Mouse (Mus musculus) gastrocnemius, adult 18-20 months (tissue): ENCODE measurements around the gene Smtnl1. TPM values are rescaled to one million over a fixed set of nuclear protein-coding genes. Genes with fewer than 3 reads are reported as not detected.

Source experiments
- DNase-seq: peaks from one replicate; pipeline ENCODE4 v3.0.0; 2021; ENCODE audit warnings: low spot score
- total RNA-seq, 2 experiments: library from RNA; stranded (reverse); gene quantifications; 2 replicates each; pipeline ENCODE4 v1.2.3; 2021

The Smtnl1 gene
- total RNA-seq, 2 experiments from 2014 or later = 104 to 119 TPM

DNA sequence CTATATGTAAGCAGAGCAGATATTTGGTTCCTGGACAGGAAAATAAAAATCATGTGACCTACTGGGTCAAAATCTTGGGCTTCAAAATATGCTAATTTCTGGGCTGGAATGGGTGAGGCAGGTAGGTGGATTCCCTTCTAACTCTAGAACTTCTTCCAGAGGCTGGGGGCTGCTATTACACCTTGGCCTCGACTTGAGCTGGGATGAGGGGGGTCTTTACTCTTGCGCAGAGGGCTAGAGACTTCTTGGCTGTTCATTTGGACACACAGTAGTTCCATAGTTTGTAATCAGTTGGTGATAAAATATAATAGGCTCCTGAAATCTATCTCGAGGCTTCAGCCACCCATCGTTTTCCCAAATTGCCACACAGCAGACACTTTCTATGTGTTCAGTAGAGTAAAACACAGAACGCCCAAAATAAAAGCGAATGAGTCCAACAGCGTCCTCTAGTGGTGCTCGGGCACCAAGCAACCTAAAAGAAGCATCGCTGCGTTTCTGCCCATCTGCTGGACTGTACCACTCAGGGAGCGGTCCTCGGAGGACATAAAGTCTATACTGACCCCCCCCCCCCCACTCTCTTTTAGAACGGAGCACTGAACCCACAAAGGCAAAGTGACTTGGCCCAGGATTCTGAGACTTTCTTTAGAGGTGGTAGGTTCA is 24.5 kb downstream of the Smtnl1 start:
- peak; percentile 78 for DNase-seq

DNA sequence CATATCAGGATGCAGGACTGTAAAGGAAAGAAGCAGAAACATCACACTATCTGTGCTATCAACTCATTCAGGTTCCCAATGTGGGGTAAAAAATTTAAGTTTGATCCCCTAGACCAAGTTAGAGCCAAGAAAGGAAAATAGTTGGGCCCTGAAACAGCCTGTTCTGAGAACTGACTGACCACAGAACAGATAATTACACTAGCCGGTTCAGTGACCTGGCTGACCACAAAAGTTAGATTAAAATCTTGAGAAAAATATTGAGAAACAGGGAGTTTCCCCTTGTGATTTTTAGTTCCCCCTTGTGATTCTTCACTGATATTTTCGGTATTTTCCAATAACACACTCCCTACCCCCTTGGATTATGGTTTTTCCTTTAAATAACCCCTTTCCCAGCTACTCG is 28.6 kb downstream of the Smtnl1 start:
- DNase-seq = no peak

GRCm38 (mm10) chr2:84793154-84793553 is 29.3 kb downstream of the Smtnl1 start:
- DNase-seq = no peak

- DNase-seq = no peak
These were observed 29.9 kb downstream of the Smtnl1 start for GRCm38 (mm10) chr2:84792516-84792915.

- no peak for DNase-seq
These were observed 32.0 kb downstream of the Smtnl1 start for GRCm38 (mm10) chr2:84790418-84790817.

DNA sequence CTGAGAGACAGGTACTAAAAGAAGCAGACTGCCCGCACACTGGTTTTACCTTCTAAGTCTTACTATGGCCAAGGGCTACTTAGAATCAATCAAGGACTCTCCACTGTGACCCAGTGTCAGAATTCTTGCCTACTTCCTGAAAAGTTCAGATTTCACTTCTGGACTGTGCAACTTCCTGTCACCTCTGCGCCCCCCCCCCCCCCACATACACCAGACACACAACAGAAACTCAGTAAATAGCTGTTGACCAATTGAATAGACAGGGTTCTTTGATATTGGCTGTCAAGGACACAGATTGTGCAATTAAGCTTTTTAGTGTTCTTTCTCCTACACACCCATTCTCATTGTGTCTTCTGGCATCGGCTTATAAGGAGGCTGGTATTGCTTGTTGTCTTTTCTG is 34.1 kb downstream of the Smtnl1 start:
- DNase-seq = no peak

GRCm38 (mm10) chr2:84783840-84784566 is 38.4 kb downstream of the Smtnl1 start:
- DNase-seq = no peak

- DNase-seq = no peak
These were observed 39.1 kb downstream of the Smtnl1 start for GRCm38 (mm10) chr2:84783315-84783714.

DNA sequence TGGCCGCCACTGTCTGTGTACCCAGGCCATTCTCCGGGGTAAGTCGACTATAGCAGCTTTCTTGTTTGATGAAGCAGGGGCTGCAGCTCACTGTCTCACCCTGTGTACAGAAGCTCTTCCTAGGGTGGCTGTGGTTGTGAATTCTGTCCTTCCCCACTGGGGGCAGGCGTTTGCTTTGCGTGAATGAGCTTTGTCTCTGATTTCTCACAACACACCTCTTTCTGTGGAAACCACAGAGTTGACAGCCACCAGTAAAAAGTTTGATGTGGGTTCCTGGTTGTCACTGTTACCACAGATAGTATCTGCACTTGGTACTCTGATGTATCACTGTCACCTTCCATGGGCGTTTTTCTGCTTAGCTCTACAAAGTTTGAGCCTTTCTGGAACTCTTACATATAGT is 43.2 kb downstream of the Smtnl1 start:
- no peak for DNase-seq

GRCm38 (mm10) chr2:84777706-84778105 is 44.7 kb downstream of the Smtnl1 start:
- DNase-seq = no peak

GRCm38 (mm10) chr2:84775665-84776064 is 46.8 kb downstream of the Smtnl1 start:
- DNase-seq = peak; percentile 58

- DNase-seq = no peak
These were observed 47.2 kb downstream of the Smtnl1 start, which contains the start of gene Serping1 for GRCm38 (mm10) chr2:84775241-84775640. Gene Serping1, minus strand, starts transcription at chr2:84775444.

DNA sequence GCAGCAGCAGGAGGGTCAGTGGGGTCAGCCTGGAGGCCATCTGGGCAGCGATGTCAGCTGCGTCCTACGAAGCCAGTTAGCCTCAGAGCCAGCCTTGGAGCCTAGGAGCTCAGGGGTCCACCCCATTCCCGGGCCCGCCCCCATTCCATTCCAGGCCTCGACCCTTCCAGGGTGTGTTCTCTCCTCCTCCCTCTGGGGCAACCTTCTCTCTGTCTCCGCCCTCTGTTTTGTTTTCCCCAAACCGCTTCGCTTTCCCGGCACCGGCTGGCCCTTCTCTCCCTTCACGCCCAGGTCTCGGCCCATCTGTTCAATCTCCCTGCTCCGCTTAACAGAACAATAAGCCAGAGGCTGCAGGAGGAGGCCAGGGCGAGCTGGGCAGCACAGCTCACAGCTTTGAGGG is 47.7 kb downstream of the Smtnl1 start:
- DNase-seq = peak; percentile 87

- no peak for DNase-seq
These were observed 49.3 kb downstream of the Smtnl1 start for GRCm38 (mm10) chr2:84773195-84773594.

DNA sequence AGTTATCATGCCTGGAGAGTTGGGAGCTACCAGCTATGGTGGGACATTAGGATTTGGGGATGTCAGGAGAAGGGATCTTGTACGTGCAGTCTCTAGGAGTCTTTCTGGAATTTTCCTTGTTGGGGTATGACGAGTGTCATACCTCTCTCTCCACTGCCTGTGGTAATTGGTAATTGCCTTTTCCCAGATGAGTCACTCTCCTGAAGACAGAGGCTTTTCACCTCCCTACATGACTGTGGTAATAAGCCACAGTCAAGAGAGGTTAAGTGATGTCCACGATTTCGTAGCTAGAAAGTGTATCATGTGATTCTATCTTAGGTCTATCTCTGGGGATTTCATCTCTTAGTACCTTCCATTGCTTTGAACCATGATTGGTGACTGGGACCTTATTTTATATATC is 50.0 kb downstream of the Smtnl1 start:
- DNase-seq = no peak

- peak; percentile 67 for DNase-seq
These were observed 52.0 kb downstream of the Smtnl1 start for GRCm38 (mm10) chr2:84770501-84770900.

- DNase-seq = no peak
These were observed 59.6 kb downstream of the Smtnl1 start for GRCm38 (mm10) chr2:84762818-84763217.

- DNase-seq = no peak
These were observed 60.2 kb downstream of the Smtnl1 start for GRCm38 (mm10) chr2:84762295-84762694.

- DNase-seq = no peak
These were observed 60.6 kb downstream of the Smtnl1 start for GRCm38 (mm10) chr2:84761840-84762239.

GRCm38 (mm10) chr2:84761309-84761708 is 61.1 kb downstream of the Smtnl1 start:
- DNase-seq = no peak
